Mouse (Mus musculus): ENCODE data around the gene Cda.

Cda gene

GRCm38 (mm10) chr4:138368498-138369260 lies 887 bp upstream of the Cda start:
- no peak for ATAC-seq (ENCODE audit: low TSS enrichment)

GRCm38 (mm10) chr4:138366561-138366960 lies 1.2 kb downstream of the Cda start:
- ATAC-seq (ENCODE audit: low TSS enrichment) = no peak

GRCm38 (mm10) chr4:138363511-138363910 lies 4.3 kb downstream of the Cda start:
- ATAC-seq (ENCODE audit: low TSS enrichment) = no peak

GRCm38 (mm10) chr4:138362883-138363282 lies 4.9 kb downstream of the Cda start:
- ATAC-seq (ENCODE audit: low TSS enrichment) = no peak

GRCm38 (mm10) chr4:138361370-138361821 lies 6.4 kb downstream of the Cda start:
- ATAC-seq (ENCODE audit: low TSS enrichment) = peak; percentile 57; the same call in 1 of the 2 replicates

GRCm38 (mm10) chr4:138358176-138358575 lies 9.6 kb downstream of the Cda start:
- ATAC-seq (ENCODE audit: low TSS enrichment) = no peak

GRCm38 (mm10) chr4:138356551-138356950 lies 11.2 kb downstream of the Cda start:
- ATAC-seq (ENCODE audit: low TSS enrichment) = no peak

- ATAC-seq (ENCODE audit: low TSS enrichment) = no peak
These were observed 11.7 kb downstream of the Cda start for GRCm38 (mm10) chr4:138356141-138356540.

- no peak for ATAC-seq (ENCODE audit: low TSS enrichment)
These were observed 12.3 kb downstream of the Cda start for GRCm38 (mm10) chr4:138355496-138355895.

- no peak for ATAC-seq (ENCODE audit: low TSS enrichment)
These were observed 14.2 kb downstream of the Cda start for GRCm38 (mm10) chr4:138353438-138354171.

GRCm38 (mm10) chr4:138352692-138353091 lies 15.1 kb downstream of the Cda start:
- no peak for ATAC-seq (ENCODE audit: low TSS enrichment)

GRCm38 (mm10) chr4:138351821-138352220 lies 16.0 kb downstream of the Cda start:
- ATAC-seq (ENCODE audit: low TSS enrichment) = no peak

GRCm38 (mm10) chr4:138348716-138349115 lies 19.1 kb downstream of the Cda start:
- no peak for ATAC-seq (ENCODE audit: low TSS enrichment)

GRCm38 (mm10) chr4:138347280-138347679 lies 20.5 kb downstream of the Cda start:
- ATAC-seq (ENCODE audit: low TSS enrichment) = no peak

- no peak for ATAC-seq (ENCODE audit: low TSS enrichment)
These were observed 22.8 kb downstream of the Cda start for GRCm38 (mm10) chr4:138344891-138345545.

GRCm38 (mm10) chr4:138343341-138343837 lies 24.4 kb downstream of the Cda start:
- ATAC-seq (ENCODE audit: low TSS enrichment) = no peak

- no peak for ATAC-seq (ENCODE audit: low TSS enrichment)
These were observed 25.0 kb downstream of the Cda start for GRCm38 (mm10) chr4:138342778-138343177.

GRCm38 (mm10) chr4:138342048-138342447 lies 25.7 kb downstream of the Cda start:
- ATAC-seq (ENCODE audit: low TSS enrichment) = no peak

GRCm38 (mm10) chr4:138341393-138341792 lies 26.4 kb downstream of the Cda start:
- ATAC-seq (ENCODE audit: low TSS enrichment) = no peak

GRCm38 (mm10) chr4:138339963-138340362 lies 27.8 kb downstream of the Cda start:
- ATAC-seq (ENCODE audit: low TSS enrichment) = no peak; the same call in 1 of the 2 replicates

- ATAC-seq (ENCODE audit: low TSS enrichment) = no peak
These were observed 30.5 kb downstream of the Cda start for GRCm38 (mm10) chr4:138337341-138337740.

- no peak for ATAC-seq (ENCODE audit: low TSS enrichment)
These were observed 30.9 kb downstream of the Cda start for GRCm38 (mm10) chr4:138336876-138337275.
